Mouse (Mus musculus) ES-Bruce4 (cell line): Measurements from ENCODE around the gene Hoxa5.

Experiments
- CTCF ChIP-seq: IDR thresholded peaks from one replicate; pipeline ENCODE4 v1.8.1; 2011; ENCODE audit warnings: low read depth, low read length
- POLR2A ChIP-seq: IDR thresholded peaks from one replicate; pipeline ENCODE4 v1.8.1; 2011; ENCODE audit warnings: low read length; ENCODE audit not compliant: insufficient read depth

DNA sequence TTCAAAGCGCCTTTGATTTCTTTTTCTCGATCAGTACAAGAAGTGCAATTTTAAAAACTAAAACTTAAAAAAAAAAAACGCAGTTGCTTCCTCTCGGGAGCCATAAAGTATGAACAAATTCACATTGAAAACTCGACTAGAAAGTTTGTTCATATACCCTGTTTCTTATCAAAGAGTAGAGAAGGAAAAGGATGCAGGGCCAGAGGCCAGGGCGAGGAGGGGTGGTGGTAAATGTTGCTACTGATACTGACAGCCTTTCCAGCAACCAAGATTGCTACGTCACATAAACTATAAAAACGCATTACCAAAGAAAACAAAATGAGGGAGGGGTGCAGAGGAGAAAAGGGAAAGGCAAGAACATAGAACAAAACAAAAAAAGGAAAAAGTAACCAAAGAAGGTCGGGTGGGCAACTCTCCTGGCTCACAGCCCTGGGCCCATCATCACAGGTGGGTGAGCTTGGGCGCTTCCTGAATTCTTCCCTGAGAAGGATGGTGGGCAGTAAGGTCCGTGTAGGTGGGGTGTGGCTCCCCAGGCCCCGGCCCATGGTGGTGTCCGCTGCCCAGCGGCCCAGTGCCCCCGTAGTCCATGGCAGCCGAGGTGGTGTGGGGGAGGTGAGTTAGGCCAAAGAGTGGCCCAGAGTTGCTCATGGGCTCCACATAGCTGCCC, 34.8 kb downstream of the Hoxa5 start:
- TF ChIP-seq CTCF (no peak), POLR2A (no peak)
